11 mouse cellular contexts compared by ENCODE assay signal in the genomic region with DNA sequence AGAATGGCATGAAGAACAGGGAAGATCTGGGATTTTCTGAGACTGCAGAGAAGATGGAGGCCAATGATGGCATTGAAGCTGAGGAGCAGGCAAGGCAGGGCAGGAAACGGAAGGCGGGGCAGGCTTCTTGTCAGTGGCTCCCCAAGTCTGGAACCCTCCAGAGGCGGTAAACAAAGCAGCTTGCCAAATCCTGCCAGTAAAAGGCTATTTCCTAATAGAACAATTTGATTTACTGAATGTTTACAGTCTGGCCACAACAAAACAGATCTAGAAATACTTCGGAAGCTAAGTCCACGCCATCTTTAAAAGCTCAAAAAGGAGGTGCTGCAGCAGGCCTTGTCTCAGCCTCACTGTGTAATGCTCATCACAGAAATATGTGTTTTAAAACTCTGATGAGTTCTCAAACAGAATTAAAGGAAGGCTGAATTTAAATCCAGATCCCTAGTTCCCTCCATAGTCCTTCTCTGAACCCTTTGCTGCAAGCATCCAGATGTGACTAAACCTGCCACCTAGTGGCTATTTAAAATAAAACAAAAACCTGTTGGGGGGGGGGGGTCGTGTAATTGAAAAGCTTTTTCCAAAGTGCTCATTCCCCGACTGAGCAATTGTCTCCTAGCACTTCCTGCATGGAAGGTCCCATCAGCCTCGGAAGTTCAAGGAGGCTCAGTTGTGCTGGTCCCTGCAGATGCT. TPM values are rescaled to one million over a fixed set of nuclear protein-coding genes. Genes with fewer than 3 reads are reported as not detected.
A peak's percentile ranks its signal among the peaks of the same experiment; 100 is the strongest.
DNase-seq lines count a peak whose midpoint lies in the region; ATAC-seq and TF ChIP-seq lines count a peak whose summit lies in the region.
"Had no signal": no experiment of that assay in that cellular context is flagged by ENCODE, and none has a peak within 500 bp of the region (broad histone marks: within the 10 kb centered on the region; RNA-seq: fewer than 3 reads in every experiment).

No protein-coding gene starts in this region.

- no peak overlapping the region for H3K4me2 ChIP-seq in kidney, postnatal 0 days (ENCODE audit: low read length)
- no peak overlapping the region for H3K4me2 ChIP-seq in kidney, embryonic 14.5 days (replicated peaks; ENCODE audit: low read depth, low read length)
- no peak overlapping the region for H3K4me2 ChIP-seq in lung, embryonic 15.5 days

- ATAC-seq in kidney, postnatal 0 days (replicated peaks; ENCODE audit: low FRiP score, low read depth), result no peak
- no peak for ATAC-seq in kidney, embryonic 14.5 days (ENCODE audit: low FRiP score, low TSS enrichment)
- peak; percentile 40; the same call in 1 of the 2 replicates for ATAC-seq in lung, embryonic 15.5 days (ENCODE audit: borderline replicate concordance, extremely low read depth, low FRiP score, low TSS enrichment)
- ATAC-seq in megakaryocyte, adult 5-6 weeks (ENCODE audit: poor library complexity, severe bottlenecking), result no peak

- no peaks in the 10 kb centered on the region for H3K36me3 ChIP-seq in kidney, postnatal 0 days (ENCODE audit: insufficient read depth, low read length)
- no peaks in the 10 kb centered on the region for H3K36me3 ChIP-seq in kidney, embryonic 14.5 days (ENCODE audit: control insufficient read depth, insufficient read depth, low read length)
- no peaks in the 10 kb centered on the region for H3K36me3 ChIP-seq in lung, embryonic 15.5 days

- peak; percentile 75 for DNase-seq in kidney, postnatal 0 days (ENCODE audit: low spot score)
- DNase-seq in CD4-positive, CD25-positive, alpha-beta regulatory T cell, adult 2 months (ENCODE audit: low read depth, low spot score), result peak; percentile 51
- DNase-seq in MN1 (ENCODE audit: low spot score), result peak; percentile 14
- no peak for DNase-seq in spleen, postnatal 4 days (ENCODE audit: low spot score in 2 of 2)
- no peak for DNase-seq in gastrocnemius, postnatal 10 days
- DNase-seq: cerebellum, adult 9-10 months had no signal

- WGBS in kidney, postnatal 0 days, result 34% methylated on average over 8 of the region's 8 CpGs
- WGBS in kidney, embryonic 14.5 days, result 49% methylated on average over 8 of the region's 8 CpGs
- WGBS in lung, embryonic 15.5 days, result 26% methylated on average over 8 of the region's 8 CpGs

- H3K4me3 ChIP-seq in kidney, postnatal 0 days (replicated peaks; ENCODE audit: low read depth, low read length), result no peak overlapping the region
- no peak overlapping the region for H3K4me3 ChIP-seq in kidney, embryonic 14.5 days (ENCODE audit: low read length)
- no peak overlapping the region for H3K4me3 ChIP-seq in lung, embryonic 15.5 days

- H3K4me1 ChIP-seq in kidney, postnatal 0 days (replicated peaks; ENCODE audit: insufficient read depth, low read length), result peaks cover 9% of the 10 kb centered on the region; the same call in 1 of the 2 replicates
- H3K4me1 ChIP-seq in kidney, embryonic 14.5 days (ENCODE audit: control insufficient read depth, insufficient read depth, low read length), result no peaks in the 10 kb centered on the region
- peaks cover 21% of the 10 kb centered on the region for H3K4me1 ChIP-seq in lung, embryonic 15.5 days

- peak; percentile 68 for TF ChIP-seq CTCF in kidney, postnatal 0 days (IDR thresholded peaks at IDR 0.05; ENCODE audit: low read depth)

- H3K9ac ChIP-seq in kidney, postnatal 0 days (ENCODE audit: low read depth, low read length), result no peak overlapping the region
- H3K9ac ChIP-seq in kidney, embryonic 14.5 days (ENCODE audit: low read depth, low read length), result no peak overlapping the region
- no peak overlapping the region for H3K9ac ChIP-seq in lung, embryonic 15.5 days

- peak overlapping the region; percentile 36; the same call in 1 of the 2 replicates for H3K27ac ChIP-seq in kidney, postnatal 0 days
- H3K27ac ChIP-seq in kidney, embryonic 14.5 days (ENCODE audit: low read depth, low read length), result no peak overlapping the region
- H3K27ac ChIP-seq in lung, embryonic 15.5 days, result peak overlapping the region; percentile 41

- no peaks in the 10 kb centered on the region for H3K9me3 ChIP-seq in kidney, postnatal 0 days (replicated peaks; ENCODE audit: low read length)
- no peaks in the 10 kb centered on the region for H3K9me3 ChIP-seq in kidney, embryonic 14.5 days (ENCODE audit: control insufficient read depth, low read length)
- H3K9me3 ChIP-seq in lung, embryonic 15.5 days, result no peaks in the 10 kb centered on the region

- H3K27me3 ChIP-seq in kidney, postnatal 0 days (ENCODE audit: insufficient read depth, low read length), result no peaks in the 10 kb centered on the region
- H3K27me3 ChIP-seq in kidney, embryonic 14.5 days (ENCODE audit: control insufficient read depth, insufficient read depth, low read length), result no peaks in the 10 kb centered on the region
- no peaks in the 10 kb centered on the region for H3K27me3 ChIP-seq in lung, embryonic 15.5 days

RNA-seq across cellular contexts. Expression of a gene that starts 14.9 kb away (rescaled TPM):
- 9.9 and 11.0 TPM in 2 replicates for polyA plus RNA-seq in kidney, postnatal 0 days (2015; fragmentation: Nextera tagmentation; extraction: Ambion mirVana)
- polyA plus RNA-seq in kidney, embryonic 14.5 days (2014; fragmentation: Nextera tagmentation; extraction: Ambion mirVana), result 0.99 and 1.4 TPM in 2 replicates
- polyA plus RNA-seq in lung, embryonic 15.5 days (2015; fragmentation: Nextera tagmentation; extraction: Ambion mirVana), result 0.11 TPM in 1 of 2 replicates, not detected in the other
- total RNA-seq in gastrocnemius, postnatal 10 days (2021), result not detected
- not detected in 2 replicates for total RNA-seq in megakaryocyte, adult 5-6 weeks (2015)
- total RNA-seq in megakaryocyte, adult 5-6 weeks (2017), result not detected in 2 replicates
- total RNA-seq: heart, postnatal 25 days; left cerebral cortex, postnatal 14 days had no signal

RNA-seq across cellular contexts. Expression of a gene that starts 16.5 kb away (rescaled TPM):
- polyA plus RNA-seq in kidney, postnatal 0 days (2015; fragmentation: Nextera tagmentation; extraction: Ambion mirVana), result 669 and 685 TPM in 2 replicates
- 308 and 313 TPM in 2 replicates for polyA plus RNA-seq in kidney, embryonic 14.5 days (2014; fragmentation: Nextera tagmentation; extraction: Ambion mirVana)
- polyA plus RNA-seq in lung, embryonic 15.5 days (2015; fragmentation: Nextera tagmentation; extraction: Ambion mirVana), result 425 and 442 TPM in 2 replicates
- total RNA-seq in gastrocnemius, postnatal 10 days (2021), result 10 to 100 TPM; 32.9 to 45.7 TPM
- total RNA-seq in megakaryocyte, adult 5-6 weeks (2015), result 74.3 and 79.2 TPM in 2 replicates
- 81.4 and 85.0 TPM in 2 replicates for total RNA-seq in megakaryocyte, adult 5-6 weeks (2017)

RNA-seq across cellular contexts. Expression of a gene that starts 17.0 kb away (rescaled TPM):
- polyA plus RNA-seq in kidney, postnatal 0 days (2015; fragmentation: Nextera tagmentation; extraction: Ambion mirVana), result 315 and 333 TPM in 2 replicates
- 123 and 135 TPM in 2 replicates for polyA plus RNA-seq in kidney, embryonic 14.5 days (2014; fragmentation: Nextera tagmentation; extraction: Ambion mirVana)
- 226 and 227 TPM in 2 replicates for polyA plus RNA-seq in lung, embryonic 15.5 days (2015; fragmentation: Nextera tagmentation; extraction: Ambion mirVana)
- 10 to 100 TPM; 10.8 to 15.2 TPM for total RNA-seq in gastrocnemius, postnatal 10 days (2021)
- total RNA-seq in megakaryocyte, adult 5-6 weeks (2015), result 33.4 and 35.5 TPM in 2 replicates
- 16.5 and 20.0 TPM in 2 replicates for total RNA-seq in megakaryocyte, adult 5-6 weeks (2017)

Comparison
In these comparisons a context has a peak if more than half of its experiments do, and no peak if none do; other contexts are left out.
1. DNase-seq: peak in kidney, postnatal 0 days (single experiment), CD4-positive, CD25-positive, alpha-beta regulatory T cell, adult 2 months (single experiment) and MN1 (single experiment); none in spleen, postnatal 4 days (0 of 2) and gastrocnemius, postnatal 10 days (single experiment).